Mouse (Mus musculus): ENCODE results near the gene Blcap.
"Not testable (repeated sequence)": the region's sequence is repeated elsewhere in the genome, so short reads cannot be mapped to it uniquely, and the experiment has no call there.

Gene Blcap

DNA sequence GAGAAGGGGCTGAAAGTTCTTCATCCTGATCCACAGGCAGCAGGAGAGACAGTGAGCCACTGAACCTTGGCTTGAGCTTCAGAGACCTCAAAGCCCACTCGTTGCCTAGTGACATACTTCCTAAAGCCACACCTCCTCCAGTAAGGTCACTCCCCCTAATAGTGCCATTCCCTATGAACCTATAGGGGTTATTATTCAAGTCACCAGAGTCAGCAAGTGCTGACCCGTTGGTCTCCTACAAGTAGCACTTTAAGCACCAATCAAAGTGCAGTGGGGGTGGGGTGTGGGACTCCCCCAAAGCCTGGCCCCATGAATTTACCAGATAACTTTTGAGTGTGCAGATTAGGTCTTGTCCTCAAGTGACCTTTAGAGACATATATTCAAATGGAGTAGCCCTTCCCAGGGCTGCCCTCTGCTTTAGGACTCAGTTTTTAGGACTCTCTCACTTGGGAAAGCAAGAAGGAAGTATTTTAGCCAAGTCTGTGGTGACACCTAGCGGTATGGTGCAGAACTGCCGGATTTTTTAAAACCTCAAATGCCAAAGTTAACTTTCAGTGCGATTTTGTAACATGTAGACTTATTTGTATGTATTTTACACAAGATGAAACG, at the start of gene Blcap:
Gene Blcap (minus strand): TSS at position 51 of the 609 bp plus-strand sequence.
- peak; percentile 71 for DNase-seq

DNA sequence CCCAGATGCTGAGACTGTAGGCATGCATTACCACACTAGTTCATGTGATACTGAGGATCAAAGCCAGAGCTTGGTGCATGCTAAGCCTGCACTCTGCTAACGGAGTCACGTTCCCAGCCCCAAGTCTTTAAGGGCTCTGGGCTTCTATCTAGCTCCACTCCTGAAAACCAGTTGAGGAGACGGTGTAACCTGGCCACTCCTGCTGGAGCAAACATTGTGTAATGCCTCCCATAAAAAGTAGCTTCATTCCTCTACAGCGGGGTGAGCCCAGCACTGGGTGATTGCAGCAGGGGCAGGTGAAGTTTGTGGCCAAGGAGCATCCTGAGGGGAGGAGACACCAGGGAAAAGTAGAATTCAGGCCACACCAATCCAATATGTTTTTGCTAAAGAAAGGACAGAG, 47.3 kb upstream of the Blcap start:
- DNase-seq, result no peak

DNA sequence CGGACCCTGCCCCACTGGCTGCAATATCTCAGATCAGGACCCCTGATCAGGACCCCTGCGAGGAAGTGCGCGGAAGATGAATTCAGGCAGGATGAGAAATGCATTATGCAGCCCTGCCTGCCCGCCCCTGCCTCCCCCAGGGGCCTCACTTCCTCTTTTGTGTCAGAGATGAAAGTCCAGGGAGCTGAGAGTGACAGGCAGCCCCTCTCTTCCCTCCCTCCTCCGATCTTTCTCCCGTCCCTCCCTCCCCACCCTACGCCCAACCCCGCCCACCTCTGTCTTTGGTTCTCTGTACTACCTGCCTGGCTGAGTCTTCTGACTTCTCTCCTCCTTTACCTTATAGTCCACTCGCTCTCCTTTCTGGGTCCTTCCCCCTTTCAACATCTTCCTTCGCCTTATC, 42.9 kb upstream of the Blcap start:
- DNase-seq, result no peak

DNA sequence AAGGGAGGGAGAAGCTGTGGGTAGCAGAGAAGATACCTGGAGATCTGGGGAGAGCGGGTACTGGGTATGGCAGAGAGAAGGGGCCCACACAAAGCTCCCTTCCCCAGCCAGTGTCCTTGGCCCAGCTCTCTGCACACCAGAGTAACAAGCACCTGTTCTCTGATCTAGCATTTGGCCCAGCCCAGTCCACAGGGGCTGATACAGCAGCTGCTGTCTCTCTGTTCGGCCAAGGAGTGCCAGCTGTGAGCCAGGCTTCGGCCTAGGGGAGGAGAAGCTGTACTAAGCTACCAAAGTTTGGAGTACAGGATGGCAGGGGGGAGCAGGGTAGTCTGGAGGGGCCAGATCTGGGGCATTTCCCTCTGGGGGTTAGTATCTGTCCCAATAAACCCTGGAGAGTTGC, 40.7 kb upstream of the Blcap start:
- DNase-seq, result no peak

DNA sequence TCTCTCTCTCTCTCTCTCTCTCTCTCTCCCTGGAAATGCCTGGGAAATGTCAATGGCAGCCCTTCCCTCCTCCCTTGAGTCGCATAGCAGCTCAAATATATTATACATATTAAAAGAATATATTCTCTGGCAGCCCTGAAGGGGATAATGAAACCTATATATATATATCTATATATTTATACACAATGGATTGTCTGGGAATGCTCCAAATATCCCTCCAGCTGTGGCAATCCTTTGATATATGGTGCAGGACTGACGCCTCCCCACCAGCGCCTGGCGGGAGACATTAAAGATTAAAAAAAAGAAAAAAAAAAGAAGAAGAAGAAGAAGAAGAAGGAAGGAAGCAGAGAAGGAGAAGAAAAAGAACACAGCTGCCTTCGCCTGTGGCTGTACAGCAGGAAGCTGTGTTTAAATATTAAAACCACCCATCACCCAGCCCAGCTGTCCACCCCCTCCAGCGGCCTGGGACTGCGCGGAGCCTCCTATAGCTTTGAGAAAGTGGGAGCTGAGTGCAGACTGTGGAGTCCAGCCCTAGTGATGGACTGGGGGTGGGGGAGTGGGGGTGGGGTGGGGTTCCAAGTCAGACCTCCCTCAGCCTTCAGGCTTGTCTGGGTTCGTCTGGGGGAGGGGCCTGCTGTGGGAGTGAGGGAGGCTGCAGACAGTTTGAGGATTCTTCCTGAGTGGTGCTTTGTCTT, 36.6 kb upstream of the Blcap start:
- no peak for DNase-seq

DNA sequence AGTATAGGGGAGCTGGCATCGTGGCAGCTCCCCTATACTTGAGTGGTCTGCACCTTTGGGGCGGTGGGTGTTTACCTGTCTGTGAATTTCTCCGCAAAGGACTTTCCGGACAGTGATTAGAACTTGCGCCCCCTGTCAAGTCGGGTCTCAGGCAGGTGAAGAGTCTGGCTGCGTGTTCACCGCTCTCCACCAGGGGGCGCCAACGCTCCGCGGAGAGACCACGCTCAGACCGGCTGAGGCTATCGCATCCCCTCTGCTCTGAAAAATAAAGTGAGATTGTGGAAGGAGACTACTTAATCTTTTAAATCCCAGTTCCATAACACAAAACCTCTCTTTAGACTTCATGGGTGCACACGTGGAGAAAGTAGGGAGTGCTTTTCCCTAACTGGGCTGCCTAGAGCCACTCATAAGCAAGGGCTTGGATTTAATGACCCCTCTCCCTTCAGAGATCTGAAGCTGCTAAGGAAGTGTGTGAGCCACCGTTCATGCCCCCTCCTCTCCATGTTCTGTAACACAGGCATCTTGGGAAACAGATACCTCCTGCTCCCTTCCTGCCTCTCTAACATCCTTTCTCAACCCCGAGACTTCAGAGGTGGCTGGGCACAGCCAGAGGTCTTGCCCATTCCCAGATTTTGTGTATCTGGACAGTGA, 34.1 kb upstream of the Blcap start:
- DNase-seq, result peak; percentile 74

DNA sequence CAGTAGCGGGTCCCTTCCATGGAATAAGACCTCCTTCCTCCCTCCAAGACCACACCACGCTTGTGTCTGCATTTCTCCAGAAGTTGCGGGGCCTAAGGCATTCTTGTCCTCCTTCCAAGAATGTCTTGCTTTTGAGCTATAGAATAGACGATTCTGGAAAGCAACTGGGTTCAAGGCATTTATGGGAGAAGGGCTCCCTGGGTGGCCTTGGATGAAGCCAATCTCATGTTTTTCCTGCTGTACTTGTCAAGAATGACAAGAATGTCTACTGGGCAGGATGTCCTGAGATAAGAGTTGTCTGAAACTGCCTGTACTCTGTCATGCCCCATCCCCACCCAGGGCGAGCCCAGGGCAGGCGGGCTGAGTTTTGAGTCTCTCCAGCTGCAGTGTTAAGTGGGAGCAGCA, 30.4 kb upstream of the Blcap start:
- peak; percentile 7 for DNase-seq

DNA sequence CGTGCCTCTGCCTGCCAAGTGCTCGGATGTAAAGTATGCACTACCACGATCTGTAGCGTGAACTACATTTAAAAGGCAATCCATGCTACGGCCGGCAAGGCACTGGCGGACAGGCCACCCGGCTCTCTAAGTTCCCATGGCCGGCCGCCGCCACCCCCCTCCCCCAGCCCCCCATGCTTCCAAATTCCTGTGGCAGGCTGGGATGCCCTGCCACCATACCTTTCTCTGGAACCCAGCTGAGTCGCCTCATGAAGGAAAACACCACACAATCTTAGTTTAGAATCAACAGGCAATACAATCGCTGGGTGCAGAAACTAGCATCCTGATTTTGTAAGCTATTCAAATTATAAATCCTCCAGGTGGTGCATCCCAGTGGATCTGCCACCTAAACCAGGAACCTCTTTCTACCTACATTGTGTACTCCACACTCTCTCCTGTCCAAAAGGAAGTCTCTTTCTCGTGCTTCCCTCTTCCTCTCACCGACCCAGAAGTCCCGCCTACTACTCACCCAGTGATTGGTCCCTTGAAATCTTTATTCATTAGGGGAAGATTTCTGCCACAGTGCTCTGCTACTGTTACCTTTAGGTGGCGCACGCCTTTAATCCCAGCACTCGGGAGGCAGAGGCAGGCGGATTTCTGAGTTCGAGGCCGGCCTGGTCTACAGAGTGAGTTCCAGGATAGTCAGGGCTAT, 25.9 kb upstream of the Blcap start:
- no peak for DNase-seq

DNA sequence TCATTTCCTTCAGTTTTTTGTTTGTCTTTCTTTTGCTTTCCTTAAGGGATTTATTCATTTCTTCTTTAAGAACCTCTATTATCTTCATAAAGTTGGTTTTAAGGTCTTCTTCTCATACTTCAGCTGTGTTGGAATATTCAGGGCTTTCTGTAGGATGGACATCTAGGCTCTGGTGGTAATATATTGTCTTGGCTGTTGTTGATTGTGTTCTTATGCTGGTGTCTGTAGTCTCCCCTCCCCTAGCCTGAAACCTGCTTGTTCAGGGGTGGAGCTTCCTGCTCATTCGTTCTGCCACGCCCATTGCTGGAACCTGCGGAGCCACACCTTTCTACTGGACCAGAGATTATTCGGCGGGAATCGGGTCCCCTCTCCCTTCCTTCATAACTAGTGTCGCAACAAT, 14.3 kb upstream of the Blcap start:
- DNase-seq, result not testable (repeated sequence)

DNA sequence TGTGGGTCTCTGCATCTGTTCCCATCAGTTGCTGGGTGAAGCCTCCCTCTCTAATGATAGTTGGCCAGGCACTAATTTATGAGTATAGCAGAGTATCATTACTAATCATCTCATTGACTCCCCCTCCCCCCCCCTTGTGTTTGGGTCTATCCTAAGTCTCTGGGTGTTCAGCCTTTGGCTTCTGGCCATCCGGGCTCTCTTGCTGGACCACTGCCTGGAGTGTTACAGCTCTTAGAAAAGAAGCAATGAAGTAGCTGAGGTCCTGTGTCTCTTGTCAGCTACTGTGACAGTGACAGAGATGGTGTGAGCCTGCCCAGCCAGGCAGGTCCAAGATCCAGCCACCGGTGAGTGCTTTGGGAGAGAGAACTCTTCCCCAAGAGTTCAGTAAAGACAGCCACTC, 1.7 kb upstream of the Blcap start:
- no peak for DNase-seq

DNA sequence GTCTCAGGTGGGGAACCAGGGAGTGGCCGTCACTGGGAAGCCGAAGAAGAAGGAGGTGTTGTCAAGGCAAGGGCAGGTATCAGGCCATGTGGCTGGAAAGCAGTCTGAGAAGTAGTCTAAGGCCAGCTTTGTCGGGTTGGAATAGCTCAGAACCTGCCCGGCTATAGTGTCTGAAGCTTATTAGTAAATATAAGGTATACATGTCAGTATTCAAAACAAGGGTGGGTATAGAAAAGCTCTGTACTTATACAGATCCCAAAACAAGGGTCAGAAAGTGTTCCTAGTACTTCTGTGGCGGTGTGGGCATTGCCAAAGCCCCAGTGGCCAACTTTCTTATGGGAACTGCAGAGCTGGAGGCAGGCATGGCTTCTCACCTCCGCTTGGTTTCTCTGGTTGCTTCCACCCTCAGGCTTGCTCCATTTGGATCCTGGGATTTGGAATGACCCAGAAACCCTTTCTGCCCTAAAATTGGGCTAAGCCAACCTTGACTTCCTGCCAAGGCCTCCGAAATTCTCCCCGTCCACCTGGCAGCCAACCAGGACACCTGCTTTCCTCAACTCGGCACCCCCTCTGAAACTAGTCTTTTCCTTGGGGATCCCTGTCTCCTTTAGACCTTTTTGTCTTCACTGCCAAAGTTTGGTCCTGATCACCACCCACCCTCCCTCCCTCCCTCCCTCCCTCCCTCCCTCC, 1.1 kb downstream of the Blcap start:
- DNase-seq, result no peak

DNA sequence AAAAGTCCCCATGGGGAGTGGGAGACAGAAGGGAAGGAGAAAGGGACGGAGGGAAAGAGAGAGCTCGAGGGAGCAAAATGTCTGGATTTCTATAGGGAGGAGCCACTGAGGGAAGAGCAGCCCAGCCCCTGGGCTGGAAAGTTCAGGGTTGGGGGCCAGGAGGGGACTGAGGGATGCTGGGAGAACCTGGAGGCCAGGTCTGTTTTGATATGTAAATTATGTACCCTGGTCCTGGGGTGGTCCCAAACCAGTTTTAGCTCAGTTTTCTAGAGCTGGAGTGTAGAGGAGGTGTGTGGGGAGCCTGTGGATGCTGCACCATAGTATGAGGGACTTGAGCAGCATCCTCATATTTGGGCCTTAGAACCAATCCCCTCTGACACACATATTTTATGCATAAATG, 2.2 kb downstream of the Blcap start:
- no peak for DNase-seq

DNA sequence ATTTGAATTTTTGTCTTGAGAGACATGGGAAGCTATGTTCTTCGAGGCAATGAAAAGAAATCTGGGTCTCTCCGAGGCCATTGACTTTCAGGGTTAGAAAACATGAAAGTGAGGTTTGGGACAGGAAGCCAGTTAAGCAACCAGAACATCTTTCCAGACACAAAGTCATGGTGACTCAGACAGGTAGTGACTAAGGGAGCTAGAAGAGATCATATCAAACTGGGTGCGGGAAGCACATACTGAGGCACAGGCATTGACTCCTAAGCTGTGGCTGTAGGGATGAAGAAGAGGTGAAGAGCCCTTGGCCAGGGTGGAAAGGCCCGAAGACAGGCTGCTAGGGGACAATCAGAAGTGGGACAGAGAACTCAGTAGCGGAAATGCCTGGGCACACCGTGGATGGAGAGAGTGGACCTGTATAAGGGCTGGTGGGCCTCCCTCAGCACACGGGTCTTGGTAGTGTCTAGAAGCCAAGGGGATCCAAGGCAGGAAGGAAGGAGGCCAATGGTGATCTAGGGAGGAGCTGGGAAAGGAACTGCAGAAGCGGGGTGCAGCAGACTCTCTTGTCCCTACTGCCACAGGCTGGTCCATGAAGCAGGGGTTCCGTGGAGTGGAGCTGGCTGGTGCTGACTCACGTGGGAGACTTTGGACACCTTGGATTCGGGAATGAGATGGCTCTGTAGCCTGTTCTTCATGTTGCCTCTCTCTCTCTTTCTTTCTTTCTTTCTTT, 3.7 kb downstream of the Blcap start:
- no peak for DNase-seq

DNA sequence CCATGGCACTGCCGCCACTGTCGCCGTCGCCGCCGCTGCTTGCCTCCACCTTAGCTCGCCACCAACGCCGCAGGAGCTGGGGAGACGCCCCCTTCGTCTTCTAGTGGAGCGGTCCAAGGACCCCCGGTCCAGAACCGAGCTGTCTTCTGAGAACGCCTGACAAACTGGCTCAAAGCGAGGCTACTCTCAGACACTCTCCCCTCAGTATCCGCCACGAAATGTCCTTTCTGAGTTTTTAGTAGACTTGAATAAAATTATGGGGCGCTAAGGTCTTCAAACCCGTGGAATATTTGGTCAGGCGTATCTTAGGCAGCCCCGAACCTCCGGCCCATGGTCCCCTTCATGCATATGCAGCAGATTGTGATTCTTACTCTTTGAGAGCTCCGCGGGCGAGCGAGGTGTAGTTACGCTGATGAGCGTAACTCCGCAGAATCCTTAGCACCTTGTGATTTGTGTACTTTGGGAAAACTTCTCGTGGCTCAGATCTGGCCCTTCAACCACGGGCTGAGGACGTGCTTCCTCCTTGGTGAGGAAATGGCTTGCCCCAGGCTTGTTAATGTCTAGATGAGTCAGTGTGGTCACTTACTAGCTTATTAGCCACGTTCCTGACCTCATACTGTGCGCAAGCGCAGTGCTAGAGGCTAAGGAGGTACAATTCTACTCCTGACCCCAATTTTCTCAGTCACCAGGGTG, 4.7 kb downstream of the Blcap start:
- DNase-seq, result peak; percentile 92

DNA sequence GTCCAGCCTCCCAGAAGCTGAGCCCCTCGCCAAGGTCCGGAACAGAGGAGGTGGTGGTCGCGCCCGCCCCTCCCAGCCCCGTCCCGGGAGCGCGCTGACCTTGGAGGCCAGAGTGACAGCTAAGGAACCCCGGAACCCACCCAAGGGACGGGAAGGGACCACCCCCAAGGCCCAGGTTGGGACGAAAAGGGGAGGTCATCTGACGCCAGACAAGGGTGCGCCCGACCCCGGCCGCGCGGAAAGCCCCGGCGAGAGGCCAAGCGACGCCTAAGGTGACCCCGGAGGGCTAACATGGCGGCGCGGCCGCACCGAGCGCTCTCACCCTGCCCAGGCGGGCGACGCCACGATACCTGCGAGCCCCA, 5.2 kb downstream of the Blcap start:
- no peak for DNase-seq

DNA sequence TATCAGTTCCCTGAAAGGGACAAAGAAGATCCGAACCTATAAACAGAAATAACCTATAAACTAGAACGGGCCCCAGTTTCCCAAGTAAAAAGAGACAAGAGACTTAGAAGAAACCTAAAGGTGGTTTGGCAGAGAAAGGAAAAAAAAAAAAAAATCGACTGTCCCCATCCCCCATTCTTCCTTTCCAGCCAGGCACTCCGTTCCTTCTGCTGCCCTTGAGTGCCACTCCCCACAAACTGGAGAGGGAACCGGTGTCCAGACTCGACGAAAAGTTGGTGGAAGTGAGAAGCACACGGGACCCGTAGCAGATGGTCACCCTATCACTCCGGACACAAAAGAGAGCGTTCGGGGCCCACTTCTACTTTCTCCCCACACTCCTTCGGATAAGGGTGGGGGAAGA, 5.6 kb downstream of the Blcap start:
- DNase-seq, result peak; percentile 65

DNA sequence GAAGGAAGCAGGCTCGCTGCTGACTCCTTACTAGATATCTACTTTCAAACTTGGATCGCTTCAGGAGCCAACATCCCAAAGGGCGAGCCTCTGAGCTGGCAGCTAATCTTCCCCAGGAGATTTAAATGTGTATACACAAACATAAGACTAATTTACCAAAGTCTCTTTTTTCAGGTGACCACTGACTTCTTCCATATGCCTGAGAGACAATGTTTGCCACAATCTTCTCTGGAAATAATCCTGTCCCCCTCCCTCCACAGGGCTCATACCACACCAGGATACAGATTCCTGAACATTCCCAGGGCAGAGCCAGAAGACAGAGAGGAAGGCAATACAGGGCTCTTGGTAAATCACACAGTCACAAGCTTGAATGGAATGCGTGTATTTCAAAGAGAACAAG, 6.4 kb downstream of the Blcap start:
- no peak for DNase-seq

DNA sequence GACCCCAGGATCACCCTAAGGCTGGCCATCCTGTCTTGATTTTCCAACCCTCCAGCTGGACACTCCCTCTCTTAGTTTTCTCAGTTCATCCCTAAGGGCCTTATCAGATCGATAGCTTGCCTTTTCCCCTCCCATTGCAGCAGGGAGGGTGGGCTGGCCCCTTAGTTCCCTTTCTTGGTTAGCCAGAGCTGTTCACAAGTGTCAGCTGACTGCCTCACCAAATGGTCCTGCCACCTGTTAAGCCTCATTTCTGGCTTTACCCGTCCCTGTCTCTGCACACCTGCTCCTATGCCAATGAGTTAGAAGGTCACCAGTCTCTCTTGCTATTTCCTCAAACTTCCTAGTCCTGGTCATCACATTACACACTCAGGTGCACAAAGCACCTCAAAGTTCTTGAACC, 8.0 kb downstream of the Blcap start:
- no peak for DNase-seq

DNA sequence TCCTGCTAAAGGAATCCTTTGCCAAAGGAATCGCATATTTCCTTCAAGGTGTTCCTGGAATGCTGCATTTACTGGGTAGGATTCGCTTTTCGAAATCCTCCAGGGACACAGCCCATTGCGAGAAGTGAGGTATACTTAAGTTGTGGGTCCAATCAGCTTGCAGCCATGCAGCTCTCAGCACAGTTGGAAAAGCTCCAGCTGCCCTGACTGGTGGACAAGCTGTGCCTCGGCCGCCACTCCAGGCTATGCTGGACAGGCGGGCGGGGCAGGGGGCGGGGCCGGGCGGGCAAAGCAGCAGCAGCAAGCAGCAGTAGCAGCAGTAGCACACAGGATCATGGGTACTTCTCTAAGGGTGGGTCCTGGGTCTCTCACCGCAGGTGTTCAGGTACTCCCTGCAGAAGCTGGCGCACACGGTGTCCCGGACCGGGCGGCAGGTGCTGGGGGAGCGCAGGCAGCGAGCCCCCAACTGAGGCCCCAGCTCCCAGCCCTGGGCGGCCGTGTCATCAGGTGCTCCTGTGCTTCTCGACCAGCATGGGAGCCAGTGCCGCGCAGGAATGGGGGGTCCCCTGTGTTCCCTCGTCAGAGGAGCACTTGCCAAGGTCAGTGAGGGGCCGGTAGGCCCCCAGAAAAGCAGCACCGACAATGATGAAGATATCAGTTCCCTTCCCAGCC, 9.8 kb downstream of the Blcap start:
- peak; percentile 97 for DNase-seq

DNA sequence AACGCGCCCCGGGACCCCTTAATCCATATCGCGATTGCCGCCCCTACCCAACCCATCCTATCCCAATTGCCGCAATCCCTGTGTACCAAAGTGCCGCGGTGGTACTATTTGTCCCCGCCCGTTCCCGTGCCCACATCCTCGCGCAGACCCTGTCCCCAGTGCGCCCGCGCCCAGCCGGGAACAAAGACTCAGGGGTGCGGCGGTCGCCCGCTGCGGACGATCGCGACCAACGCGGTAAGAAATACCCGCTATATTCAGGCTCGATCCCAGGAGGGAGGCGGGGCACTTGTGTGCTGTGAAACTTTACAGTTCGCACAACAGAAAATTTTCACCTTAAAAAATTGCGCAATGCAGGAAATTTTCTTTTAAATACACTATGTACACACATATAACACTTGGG, 10.8 kb downstream of the Blcap start:
- no peak for DNase-seq

DNA sequence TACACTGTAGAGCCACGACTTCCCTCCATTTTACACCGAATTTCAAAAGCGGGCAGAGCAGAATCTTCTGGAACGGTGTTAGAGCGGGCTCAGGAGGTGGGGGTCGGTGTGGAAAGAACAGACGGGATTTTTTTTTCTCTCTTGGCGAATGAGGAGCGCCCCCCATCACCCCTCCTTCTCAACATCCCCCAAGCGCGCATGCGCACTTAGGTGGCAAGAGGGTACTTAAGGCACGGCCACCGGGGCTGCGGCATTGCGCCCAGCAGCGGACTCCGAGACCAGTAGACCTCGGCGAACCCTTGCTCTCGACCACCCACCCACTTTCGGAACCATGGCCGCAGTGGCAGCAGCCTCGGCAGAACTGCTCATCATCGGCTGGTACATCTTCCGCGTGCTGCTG, 11.2 kb downstream of the Blcap start, which contains the start of gene Nnat:
Gene Nnat (plus strand): TSS at position 221 of the 400 bp plus-strand sequence.
- DNase-seq, result no peak

All from lung, postnatal 36 days (tissue).